Mouse (Mus musculus) layer of hippocampus, adult 9-10 months (tissue): ENCODE measurements around the gene Spata3.
"Not testable (repeated sequence)": the region's sequence is repeated elsewhere in the genome, so short reads cannot be mapped to it uniquely, and the experiment has no call there.

ENCODE experiments used
- DNase-seq: peaks from one replicate; pipeline ENCODE4 v3.0.0; 2022; ENCODE audit warnings: low spot score

Gene Spata3

DNA sequence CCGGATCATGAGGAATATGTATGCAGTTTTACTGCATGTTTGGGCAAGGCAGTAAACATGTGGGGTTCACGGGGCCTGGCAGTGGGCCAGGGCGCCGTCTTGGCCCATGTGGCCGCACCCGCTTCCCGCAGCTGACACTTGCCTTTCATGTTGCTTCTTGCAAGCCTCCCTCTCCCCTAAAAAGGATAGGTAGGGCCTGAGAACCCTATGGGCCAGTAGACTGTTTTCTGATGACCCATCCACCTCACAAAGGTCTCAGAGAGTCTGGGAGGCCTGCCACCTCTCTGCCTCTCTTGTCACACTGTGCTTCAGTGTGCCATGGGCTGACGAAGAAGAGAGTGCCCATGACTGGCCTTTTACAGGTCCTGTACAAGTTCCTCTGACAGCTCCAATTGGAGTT is at the start of gene Spata3:
Gene Spata3, plus strand, starts transcription at position 301 of the 400 bp plus-strand sequence.
- DNase-seq = no peak

DNA sequence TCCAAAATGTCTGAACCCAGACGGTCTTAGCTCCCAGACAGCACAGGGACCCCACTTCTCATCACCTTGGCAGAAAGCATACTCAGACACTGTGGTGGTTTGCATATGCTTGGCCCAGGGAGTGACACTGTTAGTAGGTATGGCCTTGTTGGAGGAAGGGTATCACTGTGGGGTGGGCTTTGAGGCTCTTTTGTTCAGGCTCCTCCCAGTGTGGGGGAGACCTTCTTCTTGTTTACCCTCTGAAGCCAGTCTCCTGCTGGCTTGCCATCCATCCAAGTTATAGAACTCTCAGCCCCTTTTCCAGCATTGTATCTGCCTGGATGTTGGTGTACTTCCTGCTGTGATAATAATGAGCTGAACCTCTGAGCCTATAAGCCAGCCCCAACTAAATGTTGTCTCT is 47.5 kb upstream of the Spata3 start:
- no peak for DNase-seq

DNA sequence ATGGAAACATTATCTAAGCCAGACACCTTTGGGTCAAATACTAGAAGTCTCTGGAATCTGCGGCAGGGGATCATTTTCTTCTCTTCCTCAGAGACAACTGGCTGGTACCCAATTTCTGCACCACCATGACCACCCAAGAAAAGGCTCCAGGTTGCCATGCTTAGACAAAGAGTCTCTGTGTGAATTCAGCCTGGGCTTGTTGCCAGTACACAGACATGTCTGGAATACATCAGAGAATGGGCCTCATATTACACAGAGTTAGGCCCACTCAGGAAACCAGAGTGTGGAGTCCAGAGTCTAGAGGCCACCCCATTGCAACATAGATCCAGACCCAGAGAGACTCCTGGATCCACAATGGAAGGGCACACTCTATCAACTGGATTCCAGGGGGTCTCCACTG is 47.1 kb upstream of the Spata3 start:
- no peak for DNase-seq

DNA sequence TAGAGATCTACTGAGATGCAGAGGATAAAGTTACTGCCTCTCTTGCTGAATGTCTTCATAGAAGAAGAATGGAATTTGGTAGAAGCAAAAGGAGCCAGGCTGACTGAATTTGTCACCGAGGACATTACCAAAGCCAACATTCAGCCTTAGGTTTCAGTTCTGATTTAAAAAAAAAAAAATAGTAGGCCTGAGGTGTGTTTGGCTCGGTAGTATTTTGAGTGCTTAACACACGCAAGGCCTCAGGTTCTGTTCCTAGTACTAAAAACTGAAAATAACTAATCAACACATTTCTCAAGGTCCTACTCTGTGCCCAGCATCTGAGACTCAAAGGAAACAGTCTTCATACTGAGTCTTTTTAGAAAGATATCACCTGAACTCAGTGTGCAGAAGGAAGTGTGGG is 45.5 kb upstream of the Spata3 start:
- DNase-seq = no peak

DNA sequence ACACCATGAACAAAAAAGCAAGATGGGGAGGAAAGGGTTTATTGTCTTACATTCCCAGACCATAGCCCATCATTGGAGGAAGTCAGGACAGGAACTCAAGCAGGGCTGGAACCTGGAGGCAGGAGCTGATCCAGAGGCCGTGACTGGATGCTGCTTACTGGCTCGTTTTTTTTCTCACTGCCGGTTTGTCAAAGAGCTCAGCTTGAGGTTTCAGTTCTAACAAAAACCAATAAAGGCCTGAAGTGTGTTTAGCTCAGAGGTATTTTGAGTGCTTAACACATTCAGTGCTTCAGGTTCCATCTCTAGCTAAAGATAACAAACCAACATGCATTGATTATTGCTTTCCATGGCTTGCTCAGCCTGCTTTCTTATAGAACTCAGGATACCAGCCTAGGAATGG is 44.3 kb upstream of the Spata3 start:
- no peak for DNase-seq

DNA sequence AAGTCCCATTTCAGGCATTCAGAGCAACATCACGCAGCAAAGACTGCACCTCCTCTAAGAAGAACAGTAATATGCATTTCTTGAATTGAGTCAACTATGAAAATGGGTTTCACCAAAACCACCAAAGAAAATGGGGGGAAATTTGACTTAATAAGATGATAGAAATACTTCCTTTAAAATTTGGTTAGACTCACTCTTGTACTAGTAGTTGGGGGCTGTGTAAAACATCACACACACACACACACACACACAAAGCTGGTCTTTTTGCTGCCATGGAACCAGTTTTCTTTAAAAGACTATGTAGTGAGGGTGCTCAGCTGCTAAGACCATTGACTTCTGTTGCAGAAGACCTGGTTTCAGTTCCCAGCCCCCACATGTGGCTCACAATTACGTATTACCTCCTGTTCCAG is 43.1 kb upstream of the Spata3 start:
- DNase-seq = no peak

DNA sequence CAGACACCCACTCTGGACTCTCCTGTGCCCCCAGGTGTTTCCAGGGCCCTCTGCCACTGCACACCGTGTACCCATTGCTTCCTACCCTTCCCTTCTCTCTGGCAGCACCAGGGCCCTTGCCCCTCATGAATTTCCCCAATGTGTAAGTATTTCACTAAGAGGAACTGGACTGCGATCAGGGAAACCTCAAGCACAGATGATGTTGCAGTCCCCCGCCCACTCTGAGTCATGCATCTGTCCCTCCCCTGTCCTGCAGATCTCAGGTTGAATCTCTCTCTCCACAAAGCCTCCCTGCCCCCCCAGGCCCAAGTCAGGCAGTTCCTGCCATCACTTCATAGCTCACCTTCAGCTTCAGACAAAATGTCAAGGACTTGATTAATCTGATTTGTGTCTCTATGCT is 38.9 kb upstream of the Spata3 start:
- no peak for DNase-seq

DNA sequence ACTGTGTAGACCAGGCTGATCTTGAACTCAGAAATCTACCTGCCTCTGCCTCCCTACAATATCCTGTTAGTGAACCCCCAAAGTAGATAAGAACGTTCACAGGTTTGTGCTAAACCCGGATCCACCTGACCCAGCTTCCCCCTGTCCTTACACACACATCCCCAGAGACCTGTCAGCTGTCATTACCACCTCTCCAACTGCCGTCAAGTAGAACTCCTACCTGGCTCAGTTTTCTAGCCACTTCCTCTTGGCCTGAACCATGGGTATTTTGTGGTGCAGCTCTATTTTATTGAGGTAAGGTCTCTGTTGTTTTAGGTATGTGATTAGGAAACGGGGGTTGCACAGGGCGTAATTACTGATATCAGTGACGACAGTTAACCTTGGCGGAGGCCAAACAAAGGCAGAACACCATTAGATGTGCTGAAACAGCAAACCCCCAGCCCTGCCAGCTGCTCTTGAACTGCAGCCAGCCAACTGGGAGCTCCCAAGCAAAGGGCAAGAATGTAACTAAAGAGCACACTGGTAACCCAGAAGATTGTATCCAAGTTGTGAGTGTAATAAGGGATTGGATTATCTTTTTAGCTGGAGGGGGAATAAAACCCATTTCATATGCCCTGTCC is 34.8 kb upstream of the Spata3 start:
- DNase-seq = no peak

DNA sequence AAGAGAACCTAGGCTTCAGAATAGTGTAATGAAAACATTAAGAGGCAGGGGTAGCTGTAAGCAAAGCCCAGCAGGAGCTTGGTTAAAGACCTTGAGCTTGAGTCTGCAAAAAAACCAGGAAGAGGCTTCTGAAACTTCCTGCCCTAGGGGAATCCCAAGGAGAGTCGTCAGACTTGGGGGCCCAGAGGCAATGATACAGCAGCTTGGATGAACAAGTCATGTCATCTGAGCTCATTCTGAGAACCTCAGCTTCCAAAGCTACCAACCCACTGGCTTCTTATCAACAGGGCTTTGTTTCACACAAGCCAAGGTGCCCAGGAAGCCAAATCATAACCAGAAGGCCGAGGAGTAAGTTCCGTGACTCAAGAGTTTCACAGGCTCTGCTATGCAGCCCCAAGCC is 30.8 kb upstream of the Spata3 start:
- no peak for DNase-seq

DNA sequence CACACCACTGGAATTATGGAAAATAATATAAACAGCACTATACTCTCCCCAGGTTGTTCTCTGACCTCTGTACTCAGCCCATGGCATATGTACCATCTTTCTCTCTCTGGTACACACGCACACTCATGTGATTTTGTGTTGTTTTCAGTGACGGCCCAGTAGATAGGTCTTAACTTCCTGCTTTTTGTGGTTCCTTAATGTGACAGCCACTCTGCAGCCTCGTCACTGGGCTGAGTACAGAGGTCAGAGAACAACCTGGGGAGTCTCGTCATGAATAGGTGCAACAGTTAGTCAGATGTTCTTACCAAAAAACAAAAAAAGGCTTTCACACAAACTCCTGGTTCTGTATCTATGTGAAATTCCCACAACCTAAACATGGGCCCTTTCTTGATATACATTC is 28.3 kb upstream of the Spata3 start:
- DNase-seq = no peak

DNA sequence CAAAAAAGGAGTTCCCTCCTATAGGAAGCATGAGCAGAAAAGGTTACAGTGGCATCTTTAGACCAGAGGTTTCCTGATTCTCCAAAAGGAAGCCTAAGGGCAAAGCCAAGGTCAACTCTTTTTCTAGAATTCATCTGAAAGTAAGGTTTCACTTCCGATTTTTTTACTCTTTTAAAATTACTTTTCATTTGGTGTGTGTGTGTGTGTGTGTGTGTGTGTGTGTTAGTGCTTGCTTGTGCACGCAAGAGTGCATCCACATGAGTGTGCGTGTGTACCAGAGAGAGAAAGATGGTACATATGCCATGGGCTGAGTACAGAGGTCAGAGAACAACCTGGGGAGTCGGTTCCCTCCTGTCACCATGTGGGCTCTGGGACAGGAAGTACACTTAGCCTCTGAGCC is 27.7 kb upstream of the Spata3 start:
- not testable (repeated sequence) for DNase-seq

DNA sequence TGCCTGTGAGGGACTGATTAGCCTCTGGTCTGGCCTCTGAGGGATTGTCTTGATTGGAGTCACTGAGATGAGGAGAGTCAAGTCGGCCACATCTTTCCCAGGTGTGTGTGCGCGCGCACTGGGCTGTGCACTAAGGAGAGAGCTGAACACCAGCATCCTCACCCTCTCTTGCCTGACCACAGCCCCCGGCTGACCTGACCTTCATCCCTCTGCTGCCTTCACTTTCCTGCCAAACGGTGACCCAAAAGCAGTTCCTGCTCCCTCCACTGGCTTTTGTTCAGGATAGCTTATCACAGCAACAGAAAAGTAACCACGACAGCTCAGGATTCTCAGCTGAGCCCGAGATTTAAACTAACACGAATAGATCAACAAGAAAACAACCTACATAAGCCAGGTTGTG is 24.4 kb upstream of the Spata3 start:
- DNase-seq = no peak

DNA sequence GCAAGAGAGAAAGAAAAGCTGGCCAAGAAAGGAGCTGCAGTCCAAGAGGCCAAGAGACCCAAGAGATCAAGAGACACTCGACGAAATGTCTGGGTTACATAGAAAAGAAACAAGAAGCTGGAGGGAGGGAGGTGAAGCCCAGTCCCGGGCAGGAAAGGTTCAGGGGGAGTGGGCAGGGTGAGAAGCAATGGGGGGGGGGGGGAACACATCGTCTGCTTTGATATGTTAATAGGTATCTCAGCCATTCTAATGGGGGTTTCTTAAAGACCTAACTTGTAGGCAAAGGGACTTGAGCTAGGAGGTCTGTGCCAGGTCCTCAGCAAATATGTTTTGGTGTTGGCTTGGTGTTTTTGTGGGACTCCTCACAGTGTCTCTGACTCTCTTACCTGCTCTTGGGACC is 23.1 kb upstream of the Spata3 start:
- DNase-seq = no peak

DNA sequence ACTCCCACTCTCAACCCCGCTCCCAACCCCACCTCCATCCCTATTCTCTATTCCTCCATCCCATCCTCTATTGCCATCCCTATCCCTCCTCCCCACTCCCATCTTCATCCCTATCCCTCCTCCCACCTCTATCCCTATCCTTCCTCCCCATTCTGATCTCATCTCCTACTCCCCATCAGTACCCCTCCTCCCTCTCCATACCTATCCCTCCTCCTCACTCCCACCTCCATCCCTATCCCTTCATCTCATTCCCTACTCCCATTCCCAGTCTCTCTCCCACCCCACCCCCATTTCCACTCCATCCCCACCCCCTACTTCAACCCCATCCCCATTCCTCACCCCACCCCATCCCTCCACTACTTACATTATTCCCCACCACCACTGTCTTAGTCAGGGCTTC is 19.4 kb upstream of the Spata3 start:
- no peak for DNase-seq

DNA sequence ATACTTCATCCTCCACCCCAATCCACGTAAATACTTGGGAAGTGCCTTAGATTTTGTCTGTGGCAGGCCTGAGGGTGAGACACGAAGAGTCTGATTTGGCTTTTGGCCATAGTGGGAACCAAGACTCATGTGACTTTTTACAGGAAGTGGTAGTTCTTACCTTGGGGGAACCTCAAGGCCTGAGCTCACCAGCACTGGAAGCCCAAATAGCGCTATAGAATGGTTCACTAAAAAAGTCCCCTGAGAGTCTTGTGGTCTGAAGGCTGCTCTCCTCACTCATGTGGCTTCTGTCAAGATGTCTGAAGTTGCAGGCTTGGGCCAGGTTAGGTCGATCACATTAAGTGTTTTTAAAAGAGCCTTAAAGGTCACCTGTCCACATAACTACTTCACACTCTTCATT is 18.6 kb upstream of the Spata3 start:
- no peak for DNase-seq

DNA sequence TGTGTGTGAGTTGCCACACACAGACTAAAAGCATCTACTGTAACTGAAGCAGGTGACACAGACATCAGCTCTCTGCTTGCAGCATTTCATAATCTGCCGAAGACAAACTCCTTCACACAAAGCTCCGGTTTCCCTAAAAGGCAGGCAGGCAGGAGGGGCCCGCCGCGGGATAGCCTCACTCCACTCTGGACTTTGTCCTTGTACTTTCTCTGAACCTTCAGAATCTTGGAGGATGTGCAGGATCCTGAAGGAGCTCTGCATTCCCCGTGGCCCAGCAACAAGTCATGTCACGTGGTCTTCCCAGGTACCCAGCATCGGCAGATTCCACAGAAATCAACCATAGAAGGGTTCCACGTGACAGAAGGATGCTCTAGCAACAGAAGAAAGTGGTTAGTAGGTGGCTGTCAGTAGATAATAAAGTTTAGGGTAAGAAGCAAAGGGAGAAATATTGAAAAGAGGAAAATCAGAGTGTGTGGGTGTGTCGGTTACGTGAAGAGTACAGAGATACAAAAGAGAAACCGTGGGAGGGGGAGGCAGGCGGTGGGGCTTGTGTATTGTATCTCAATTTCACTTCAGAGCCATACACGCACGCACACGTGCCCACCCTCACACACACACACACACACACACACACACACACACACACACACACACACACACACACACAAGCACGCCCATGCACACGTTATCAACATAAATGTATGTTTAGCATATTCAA is 16.6 kb upstream of the Spata3 start:
- no peak for DNase-seq

DNA sequence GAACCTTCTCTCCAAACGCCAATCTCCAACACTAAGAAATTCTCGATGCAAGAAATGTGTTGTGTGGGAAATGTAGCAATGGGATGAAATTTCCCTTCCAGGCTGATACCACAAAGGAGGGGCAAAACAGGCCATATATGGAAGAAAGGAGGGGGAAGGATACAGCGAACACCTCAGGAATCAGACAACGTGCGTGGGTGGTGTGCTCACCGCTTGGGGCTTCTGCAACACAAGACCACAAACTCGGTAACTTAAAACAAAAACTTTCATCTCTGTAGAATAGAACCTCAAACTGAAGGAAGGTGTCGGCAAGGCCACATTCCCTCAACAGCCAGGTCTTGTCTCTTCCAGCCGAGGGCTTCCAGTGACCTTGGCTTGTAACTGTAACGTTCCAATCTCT is 11.1 kb upstream of the Spata3 start:
- no peak for DNase-seq

DNA sequence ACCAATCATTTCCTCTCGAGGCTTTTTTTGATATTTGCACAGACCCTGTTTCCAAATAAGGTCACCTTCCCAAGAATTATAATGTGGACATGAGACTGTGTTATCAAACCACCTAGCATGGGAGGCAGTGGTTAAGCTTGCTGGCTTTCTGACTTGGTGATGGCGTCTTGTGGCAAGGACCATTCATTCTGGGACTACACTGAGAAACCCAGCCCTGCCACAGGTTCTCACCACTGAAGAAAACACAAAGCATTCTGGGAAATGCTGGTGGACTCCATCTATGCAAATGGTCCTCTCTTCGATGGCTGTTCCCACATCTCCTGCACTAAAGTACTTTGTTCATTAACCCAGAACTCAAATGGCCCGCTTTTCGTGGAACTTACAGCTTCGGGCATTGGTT is 10.6 kb upstream of the Spata3 start:
- no peak for DNase-seq

DNA sequence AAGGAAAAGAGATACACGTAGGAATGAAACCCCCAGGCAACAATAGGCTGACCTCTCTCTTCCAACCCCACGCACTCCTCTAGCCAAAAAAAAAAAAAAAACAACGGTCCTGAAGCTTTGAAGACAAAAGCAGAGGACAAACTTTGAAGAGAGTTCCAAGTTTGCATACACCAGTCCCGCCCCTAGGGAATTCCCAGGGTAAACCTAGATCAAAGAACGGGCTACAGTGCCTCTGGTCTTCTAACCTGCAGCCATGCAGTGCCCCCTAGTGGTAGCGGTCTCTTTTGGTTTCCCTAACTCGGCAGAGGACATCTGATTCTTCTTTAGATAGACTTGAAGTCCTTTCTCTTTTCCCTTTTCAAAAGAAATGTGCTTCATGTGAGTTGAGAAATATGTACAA is 8.8 kb upstream of the Spata3 start:
- peak; percentile 79 for DNase-seq

DNA sequence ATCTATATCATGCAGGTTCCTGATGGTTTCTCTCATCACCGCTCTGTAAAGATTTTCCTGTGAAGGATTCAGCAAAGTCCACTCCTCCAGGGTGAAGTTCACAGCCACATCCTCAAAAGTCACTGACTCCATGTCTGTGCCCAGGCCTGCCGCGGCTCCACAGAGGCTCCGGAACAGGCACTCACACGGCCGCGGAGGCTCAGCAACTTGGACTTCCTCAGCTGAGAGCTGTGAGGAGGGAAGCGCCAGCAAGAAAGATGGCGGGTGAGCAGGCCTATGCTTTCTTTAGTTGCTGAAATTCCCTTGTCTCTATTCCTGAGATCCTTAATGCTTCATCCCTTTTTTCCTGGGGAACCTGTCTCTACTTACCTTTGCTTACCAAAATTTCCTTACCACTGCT is 858 bp upstream of the Spata3 start:
- not testable (repeated sequence) for DNase-seq

DNA sequence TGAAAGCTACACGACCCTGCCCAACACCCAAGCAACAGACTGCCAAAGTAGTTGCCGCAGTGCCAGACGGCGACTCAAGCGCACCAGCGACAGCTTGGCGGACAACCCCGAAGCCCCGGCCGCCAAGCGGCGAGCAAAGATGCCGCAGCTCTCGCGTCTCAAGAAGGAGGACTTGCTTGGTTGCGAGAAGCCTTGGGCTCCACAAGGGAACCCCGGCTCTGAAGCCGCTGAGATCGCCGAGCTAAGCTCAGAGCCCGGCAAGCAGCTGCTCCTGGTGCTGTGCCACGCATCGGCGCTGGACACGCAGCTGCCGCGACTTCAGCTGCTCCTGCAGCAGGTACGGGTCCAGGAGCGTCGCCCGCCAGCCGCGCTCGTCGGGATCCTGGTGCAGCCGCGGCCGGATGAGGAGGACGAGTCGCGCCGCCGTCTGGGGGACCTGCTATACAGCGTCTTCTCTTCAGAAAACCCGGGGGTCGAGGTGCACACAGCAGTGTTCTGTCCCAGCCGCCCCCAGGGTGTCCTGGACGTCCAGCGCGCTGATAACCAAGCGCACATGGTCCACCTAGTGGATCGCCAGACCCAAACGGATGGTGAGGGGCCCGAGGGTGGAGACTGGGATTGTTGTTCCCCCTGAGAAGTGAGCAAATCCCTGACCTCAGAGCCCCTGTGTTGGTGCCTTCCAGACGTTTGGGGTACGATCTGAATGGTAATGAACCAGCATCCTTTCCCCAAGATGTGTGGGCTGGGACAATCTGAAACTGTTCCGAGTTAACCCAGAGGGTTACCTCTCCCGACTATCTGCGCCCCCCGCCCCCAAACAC is 1.8 kb downstream of the Spata3 start:
- no peak for DNase-seq

DNA sequence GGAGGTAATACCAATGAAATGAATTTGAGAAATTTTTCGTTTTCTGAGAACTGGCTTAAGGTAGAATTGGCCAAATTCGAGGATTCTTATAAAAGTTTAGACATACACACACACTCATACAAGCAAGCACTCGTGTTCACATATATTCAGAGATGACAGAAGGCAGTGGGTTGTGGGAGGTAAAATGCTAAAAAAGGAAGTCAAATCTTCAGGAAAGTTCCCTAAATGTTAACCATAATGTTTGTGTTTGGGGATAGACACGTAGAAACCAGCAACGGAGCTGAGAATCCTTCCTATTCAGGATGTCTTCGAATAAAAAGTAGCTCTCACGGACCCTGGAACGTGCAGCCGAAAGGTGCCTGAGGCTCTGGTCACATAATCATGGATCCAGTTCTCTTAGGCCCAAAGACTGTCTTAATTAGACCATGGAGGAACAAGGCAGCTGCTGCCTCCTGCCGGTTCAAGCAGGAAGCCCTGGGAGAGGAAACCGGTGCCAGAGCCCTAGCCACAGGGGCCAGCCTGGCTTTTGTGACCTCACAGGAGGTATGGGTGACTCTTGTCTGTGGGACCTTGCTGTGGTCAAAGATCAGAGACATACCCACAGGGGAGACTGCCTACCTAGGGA is 4.9 kb downstream of the Spata3 start:
- DNase-seq = no peak
